Mouse (Mus musculus) retina, embryonic 14.5 days (tissue): ENCODE measurements around the gene Sav1.

Source experiments
- DNase-seq: peaks from one replicate; pipeline ENCODE4 v3.0.0-alpha.2; 2015; ENCODE audit warnings: low spot score

Gene Sav1

GRCm38 (mm10) chr12:69986786-69987497 lies at the start of gene Sav1:
TSS of gene Sav1 (minus strand) at chr12:69987002.
- DNase-seq: peak; percentile 87

GRCm38 (mm10) chr12:70026233-70026632 lies 39.4 kb upstream of the Sav1 start:
- DNase-seq: no peak

GRCm38 (mm10) chr12:70025431-70025830 lies 38.6 kb upstream of the Sav1 start:
- DNase-seq: no peak

- no peak for DNase-seq
These were observed 36.8 kb upstream of the Sav1 start for GRCm38 (mm10) chr12:70023580-70023979.

- DNase-seq: no peak
These were observed 31.4 kb upstream of the Sav1 start for GRCm38 (mm10) chr12:70018153-70018552.

- no peak for DNase-seq
These were observed 29.1 kb upstream of the Sav1 start for GRCm38 (mm10) chr12:70015936-70016335.

- no peak for DNase-seq
These were observed 24.9 kb upstream of the Sav1 start for GRCm38 (mm10) chr12:70011681-70012080.

- DNase-seq: no peak
These were observed 23.6 kb upstream of the Sav1 start for GRCm38 (mm10) chr12:70010356-70010755.

- no peak for DNase-seq
These were observed 18.3 kb upstream of the Sav1 start for GRCm38 (mm10) chr12:70005103-70005502.

GRCm38 (mm10) chr12:69998186-69998983 lies 11.6 kb upstream of the Sav1 start:
- DNase-seq: no peak

- DNase-seq: no peak
These were observed 8.6 kb upstream of the Sav1 start for GRCm38 (mm10) chr12:69995382-69995781.

- peak; percentile 51 for DNase-seq
These were observed 500 bp downstream of the Sav1 start for GRCm38 (mm10) chr12:69986241-69986762.

GRCm38 (mm10) chr12:69985546-69985945 lies 1.3 kb downstream of the Sav1 start:
- DNase-seq: peak; percentile 20

- DNase-seq: peak; percentile 39
These were observed 3.9 kb downstream of the Sav1 start for GRCm38 (mm10) chr12:69982874-69983273.

GRCm38 (mm10) chr12:69977376-69977998 lies 9.3 kb downstream of the Sav1 start:
- no peak for DNase-seq

- no peak for DNase-seq
These were observed 10.1 kb downstream of the Sav1 start for GRCm38 (mm10) chr12:69976688-69977087.

GRCm38 (mm10) chr12:69973666-69974065 lies 13.1 kb downstream of the Sav1 start:
- DNase-seq: no peak

GRCm38 (mm10) chr12:69968154-69968553 lies 18.6 kb downstream of the Sav1 start:
- no peak for DNase-seq

- no peak for DNase-seq
These were observed 19.7 kb downstream of the Sav1 start for GRCm38 (mm10) chr12:69967112-69967511.

- no peak for DNase-seq
These were observed 20.7 kb downstream of the Sav1 start for GRCm38 (mm10) chr12:69966071-69966470.

- no peak for DNase-seq
These were observed 21.2 kb downstream of the Sav1 start for GRCm38 (mm10) chr12:69965644-69966043.

- no peak for DNase-seq
These were observed 23.7 kb downstream of the Sav1 start for GRCm38 (mm10) chr12:69963141-69963540.

GRCm38 (mm10) chr12:69962468-69962867 lies 24.3 kb downstream of the Sav1 start:
- DNase-seq: peak; percentile 42
